Mouse (Mus musculus) liver, adult 2 months (tissue): ENCODE results near the gene Tsfm.

Experiments used
- CTCF ChIP-seq: fragments of 200-500 bp; IDR thresholded peaks from 2 replicates; pipeline ENCODE4 v1.5.1; 2011; ENCODE audit warnings: low read depth, low read length, control low read depth
- POLR2A ChIP-seq: fragments of 200-500 bp; IDR thresholded peaks from 2 replicates; pipeline ENCODE4 v1.6.1; 2011; ENCODE audit warnings: low read length, control low read depth; ENCODE audit not compliant: insufficient read depth; ENCODE audit errors: extremely low read depth

- TF ChIP-seq CTCF, result peak; percentile 96
- TF ChIP-seq POLR2A, result peak; percentile 45; the same call in 1 of the 2 replicates
These were observed at the start of gene Tsfm for GRCm38 (mm10) chr10:127030336-127031296.
